Mouse (Mus musculus): ENCODE results near the gene Aimp1. TPM values are rescaled to one million over a fixed set of nuclear protein-coding genes. Genes with fewer than 3 reads are reported as not detected.

The Aimp1 gene
- 52.3 and 56.3 TPM in 2 replicates for polyA plus RNA-seq (2016; fragmentation: Nextera tagmentation; extraction: Ambion mirVana)

- Histone ChIP-seq H3K9me3 (replicated peaks) (no peaks in the 10 kb centered on the region), H3K9ac (peak within 1 kb of the TSS; percentile 82), H3K27me3 (replicated peaks) (no peaks in the 10 kb centered on the region), H3K36me3 (peaks cover 6% of the 10 kb centered on the region), H3K4me3 (peak within 1 kb of the TSS; percentile 87), H3K4me2 (peak within 1 kb of the TSS; percentile 86), H3K4me1 (replicated peaks) (peaks cover 7% of the 10 kb centered on the region), H3K27ac (ENCODE audit: poor library complexity, severe bottlenecking) (peak within 1 kb of the TSS; percentile 85)
- no peak for ATAC-seq (ENCODE audit: insufficient number of reproducible peaks, low FRiP score)
- WGBS: under 1% methylated on average over 27 of the region's 27 CpGs
Measured at GRCm38 (mm10) chr3:132684231-132684928, at the start of gene Aimp1. Aimp1 (minus strand) TSS chr3:132684370.

- 92% methylated on average over 3 of the region's 3 CpGs for WGBS
- H3K27ac ChIP-seq (ENCODE audit: poor library complexity, severe bottlenecking): no peak overlapping the region
Measured at GRCm38 (mm10) chr3:132724326-132724725, 40.2 kb upstream of the Aimp1 start.

DNA sequence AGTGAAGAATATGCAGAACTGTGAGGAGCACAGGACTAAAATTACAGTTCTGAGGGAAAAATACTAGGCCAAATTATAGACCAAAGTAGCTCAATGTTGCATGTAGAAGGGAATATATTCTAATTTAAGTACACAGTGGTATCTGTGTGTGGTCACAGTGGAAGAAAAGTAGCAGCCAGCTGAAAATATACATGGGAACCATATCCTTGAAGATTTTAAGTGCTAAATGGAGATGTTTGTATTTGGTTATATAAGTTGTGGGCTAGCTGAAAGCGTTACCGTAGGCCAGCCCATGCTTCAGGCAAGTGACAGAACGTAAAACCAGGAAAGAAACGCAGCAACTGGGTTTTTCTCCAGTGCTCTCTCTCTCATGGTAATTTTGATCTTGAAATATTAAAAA lies 33.1 kb upstream of the Aimp1 start:
- Histone ChIP-seq H3K27me3 (replicated peaks) (no peaks in the 10 kb centered on the region), H3K4me1 (replicated peaks) (no peaks in the 10 kb centered on the region), H3K9me3 (replicated peaks) (no peaks in the 10 kb centered on the region), H3K27ac (ENCODE audit: poor library complexity, severe bottlenecking) (no peak overlapping the region), H3K9ac (no peak overlapping the region), H3K4me2 (no peak overlapping the region), H3K4me3 (no peak overlapping the region), H3K36me3 (peaks cover 16% of the 10 kb centered on the region)
- 95% methylated on average over 4 of the region's 4 CpGs for WGBS
- ATAC-seq (ENCODE audit: insufficient number of reproducible peaks, low FRiP score): no peak

More at GRCm38 (mm10) chr3:132724326-132724725, 40.2 kb upstream of the Aimp1 start:
- no peaks in the 10 kb centered on the region for H3K9me3 ChIP-seq (replicated peaks)
- H3K27me3 ChIP-seq (replicated peaks): no peaks in the 10 kb centered on the region
- H3K9ac ChIP-seq: no peak overlapping the region
- no peak overlapping the region for H3K4me3 ChIP-seq
- no peak overlapping the region for H3K4me2 ChIP-seq
- no peaks in the 10 kb centered on the region for H3K4me1 ChIP-seq (replicated peaks)
- no peak for ATAC-seq (ENCODE audit: insufficient number of reproducible peaks, low FRiP score)
- H3K36me3 ChIP-seq: peaks cover 40% of the 10 kb centered on the region

GRCm38 (mm10) chr3:132713913-132714312 lies 29.7 kb upstream of the Aimp1 start:
- 61% methylated on average over 5 of the region's 5 CpGs for WGBS
- Histone ChIP-seq H3K9me3 (replicated peaks) (no peaks in the 10 kb centered on the region), H3K27ac (ENCODE audit: poor library complexity, severe bottlenecking) (no peak overlapping the region), H3K4me1 (replicated peaks) (no peaks in the 10 kb centered on the region), H3K4me3 (no peak overlapping the region), H3K4me2 (no peak overlapping the region), H3K9ac (no peak overlapping the region), H3K36me3 (peaks cover 6% of the 10 kb centered on the region; the same call in 1 of the 2 replicates), H3K27me3 (replicated peaks) (no peaks in the 10 kb centered on the region)
- ATAC-seq (ENCODE audit: insufficient number of reproducible peaks, low FRiP score): no peak

- Histone ChIP-seq H3K9me3 (replicated peaks) (no peaks in the 10 kb centered on the region), H3K27me3 (replicated peaks) (no peaks in the 10 kb centered on the region), H3K4me2 (no peak overlapping the region), H3K27ac (ENCODE audit: poor library complexity, severe bottlenecking) (no peak overlapping the region), H3K4me1 (replicated peaks) (no peaks in the 10 kb centered on the region), H3K36me3 (peaks cover 4% of the 10 kb centered on the region; the same call in 1 of the 2 replicates), H3K9ac (no peak overlapping the region), H3K4me3 (no peak overlapping the region)
- ATAC-seq (ENCODE audit: insufficient number of reproducible peaks, low FRiP score): no peak
- 72% methylated on average over 4 of the region's 4 CpGs for WGBS
Measured at GRCm38 (mm10) chr3:132706977-132707376, 22.8 kb upstream of the Aimp1 start.

DNA sequence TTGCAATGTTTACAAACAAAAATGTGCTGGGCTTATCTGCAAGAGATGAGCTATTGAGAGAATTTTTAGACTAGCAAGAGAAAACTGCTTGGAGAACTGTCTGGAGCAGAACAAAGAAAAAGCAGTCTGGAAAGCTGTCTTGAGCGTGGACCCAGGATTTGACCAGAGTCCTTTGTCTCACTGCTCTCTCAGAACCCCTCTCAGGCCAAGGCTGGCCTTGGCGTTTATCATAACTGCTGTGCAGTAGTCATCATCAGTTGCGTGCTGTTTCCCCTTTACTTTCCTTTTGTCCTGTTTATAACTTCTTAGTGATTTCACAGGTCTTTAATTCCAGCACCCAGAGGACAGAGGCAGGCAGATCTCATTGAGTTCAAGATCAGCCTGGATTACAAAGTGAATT lies 20.0 kb upstream of the Aimp1 start:
- no peak overlapping the region for H3K4me3 ChIP-seq
- H3K4me2 ChIP-seq: no peak overlapping the region
- H3K9me3 ChIP-seq (replicated peaks): no peaks in the 10 kb centered on the region
- H3K9ac ChIP-seq: no peak overlapping the region
- H3K27ac ChIP-seq (ENCODE audit: poor library complexity, severe bottlenecking): no peak overlapping the region
- 85% methylated on average over 3 of the region's 3 CpGs for WGBS
- H3K36me3 ChIP-seq: peaks cover 6% of the 10 kb centered on the region; the same call in 1 of the 2 replicates
- no peaks in the 10 kb centered on the region for H3K27me3 ChIP-seq (replicated peaks)
- no peak for ATAC-seq (ENCODE audit: insufficient number of reproducible peaks, low FRiP score)
- no peaks in the 10 kb centered on the region for H3K4me1 ChIP-seq (replicated peaks)

DNA sequence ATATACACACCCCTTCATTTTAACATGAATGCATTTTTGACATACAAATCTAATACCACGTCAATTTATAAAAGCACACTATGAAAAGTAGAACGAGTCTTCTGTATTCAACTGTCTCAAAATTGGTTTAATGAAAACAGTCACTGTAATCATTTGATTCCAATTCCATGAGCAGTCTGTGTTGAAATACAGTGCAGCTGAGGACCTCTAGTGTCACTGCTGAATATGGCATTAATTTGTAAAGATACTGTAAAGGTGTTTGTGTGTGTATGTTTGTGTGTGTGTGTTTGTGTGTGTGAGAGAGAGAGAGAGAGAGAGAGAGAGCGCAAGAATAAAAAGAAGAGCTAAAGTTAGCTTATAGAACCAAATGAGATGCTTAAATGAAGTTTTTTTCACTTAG lies 17.2 kb upstream of the Aimp1 start:
- no peaks in the 10 kb centered on the region for H3K9me3 ChIP-seq (replicated peaks)
- no peak overlapping the region for H3K27ac ChIP-seq (ENCODE audit: poor library complexity, severe bottlenecking)
- H3K4me2 ChIP-seq: no peak overlapping the region
- H3K27me3 ChIP-seq (replicated peaks): no peaks in the 10 kb centered on the region
- WGBS: 77% methylated on average over 3 of the region's 3 CpGs
- H3K9ac ChIP-seq: no peak overlapping the region
- H3K4me1 ChIP-seq (replicated peaks): no peaks in the 10 kb centered on the region
- no peak for ATAC-seq (ENCODE audit: insufficient number of reproducible peaks, low FRiP score)
- no peak overlapping the region for H3K4me3 ChIP-seq
- peaks cover 4% of the 10 kb centered on the region; the same call in 1 of the 2 replicates for H3K36me3 ChIP-seq

GRCm38 (mm10) chr3:132683447-132684230 lies 531 bp downstream of the Aimp1 start, which contains the start of gene Tbck:
Tbck (plus strand) TSS chr3:132684144.
- H3K27me3 ChIP-seq (replicated peaks): no peaks in the 10 kb centered on the region
- peak within 1 kb of the TSS; percentile 85 for H3K27ac ChIP-seq (ENCODE audit: poor library complexity, severe bottlenecking)
- under 1% methylated on average over 42 of the region's 42 CpGs for WGBS
- H3K9ac ChIP-seq: peak within 1 kb of the TSS; percentile 82
- peak within 1 kb of the TSS; percentile 87 for H3K4me3 ChIP-seq
- peak within 1 kb of the TSS; percentile 86 for H3K4me2 ChIP-seq
- H3K9me3 ChIP-seq (replicated peaks): no peaks in the 10 kb centered on the region
- peaks cover 4% of the 10 kb centered on the region for H3K36me3 ChIP-seq
- peak; percentile 97 for ATAC-seq (ENCODE audit: insufficient number of reproducible peaks, low FRiP score)
- H3K4me1 ChIP-seq (replicated peaks): peaks cover 7% of the 10 kb centered on the region

GRCm38 (mm10) chr3:132677494-132677893 lies 6.7 kb downstream of the Aimp1 start:
- WGBS: 83% methylated on average over 2 of the region's 2 CpGs

GRCm38 (mm10) chr3:132655955-132656354 lies 28.2 kb downstream of the Aimp1 start:
- ATAC-seq (ENCODE audit: insufficient number of reproducible peaks, low FRiP score): no peak
- WGBS: 81% methylated on average over 2 of the region's 2 CpGs
- H3K4me3 ChIP-seq: no peak overlapping the region

More at GRCm38 (mm10) chr3:132677494-132677893, 6.7 kb downstream of the Aimp1 start:
- H3K36me3 ChIP-seq: peaks cover 18% of the 10 kb centered on the region
- H3K9me3 ChIP-seq (replicated peaks): no peaks in the 10 kb centered on the region
- no peak overlapping the region for H3K4me2 ChIP-seq
- H3K27ac ChIP-seq (ENCODE audit: poor library complexity, severe bottlenecking): no peak overlapping the region
- ATAC-seq (ENCODE audit: insufficient number of reproducible peaks, low FRiP score): no peak
- no peak overlapping the region for H3K9ac ChIP-seq
- H3K4me3 ChIP-seq: no peak overlapping the region
- peaks cover under 1% of the 10 kb centered on the region for H3K4me1 ChIP-seq (replicated peaks)
- H3K27me3 ChIP-seq (replicated peaks): no peaks in the 10 kb centered on the region

DNA sequence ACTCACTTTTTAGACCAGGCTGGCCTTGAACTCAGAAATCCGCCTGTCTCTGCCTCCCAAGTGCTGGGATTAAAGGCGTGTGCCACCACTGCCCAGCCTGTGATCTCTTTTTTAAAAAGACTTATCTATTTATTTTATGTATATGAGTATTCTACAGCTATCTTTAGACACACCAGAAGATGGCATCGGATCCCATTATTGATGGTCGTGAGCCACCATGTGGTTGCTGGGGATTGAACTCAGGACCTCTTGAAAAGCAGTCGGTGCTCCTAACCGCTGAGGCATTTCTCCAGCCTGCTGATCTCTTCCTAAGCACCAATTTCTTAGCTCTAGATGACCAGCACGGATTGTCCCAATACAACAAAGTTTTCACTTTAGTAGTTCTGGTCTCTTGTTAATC lies 30.2 kb downstream of the Aimp1 start:
- no peak overlapping the region for H3K27ac ChIP-seq (ENCODE audit: poor library complexity, severe bottlenecking)
- H3K9me3 ChIP-seq (replicated peaks): no peaks in the 10 kb centered on the region
- H3K4me1 ChIP-seq (replicated peaks): no peaks in the 10 kb centered on the region
- no peak overlapping the region for H3K4me3 ChIP-seq
- H3K9ac ChIP-seq: no peak overlapping the region
- H3K36me3 ChIP-seq: peaks cover 8% of the 10 kb centered on the region
- 84% methylated on average over 7 of the region's 7 CpGs for WGBS
- ATAC-seq (ENCODE audit: insufficient number of reproducible peaks, low FRiP score): no peak
- no peaks in the 10 kb centered on the region for H3K27me3 ChIP-seq (replicated peaks)
- H3K4me2 ChIP-seq: no peak overlapping the region

More at GRCm38 (mm10) chr3:132655955-132656354, 28.2 kb downstream of the Aimp1 start:
- Histone ChIP-seq H3K9ac (no peak overlapping the region), H3K4me2 (no peak overlapping the region), H3K27me3 (replicated peaks) (no peaks in the 10 kb centered on the region), H3K9me3 (replicated peaks) (no peaks in the 10 kb centered on the region), H3K4me1 (replicated peaks) (no peaks in the 10 kb centered on the region), H3K36me3 (peaks cover 25% of the 10 kb centered on the region), H3K27ac (ENCODE audit: poor library complexity, severe bottlenecking) (no peak overlapping the region)

Measured in heart, embryonic 12.5 days (tissue).